9 mouse cellular contexts compared by ENCODE assay signal in the genomic region with DNA sequence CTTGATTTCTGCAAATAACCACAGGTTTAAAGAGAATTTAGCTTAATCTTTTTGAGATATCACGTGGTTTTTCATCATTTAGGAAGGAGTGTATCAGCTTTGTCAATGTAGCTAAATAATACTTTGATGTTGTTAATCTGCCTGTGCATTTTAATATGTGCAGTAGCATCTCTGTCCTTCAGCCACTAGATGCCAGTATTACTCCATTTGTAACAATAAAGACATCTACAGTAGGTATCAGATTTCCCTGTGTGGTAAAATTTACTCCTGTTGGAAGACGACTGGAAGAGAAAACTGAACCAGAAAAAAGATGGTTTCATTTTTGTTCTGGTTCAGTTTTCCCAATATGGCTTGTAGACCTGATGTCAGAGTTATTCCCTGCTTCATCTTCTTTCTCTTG. TPM values are rescaled to one million over a fixed set of nuclear protein-coding genes. Genes with fewer than 3 reads are reported as not detected.
A peak's percentile ranks its signal among the peaks of the same experiment; 100 is the strongest.
DNase-seq lines count a peak whose midpoint lies in the region; ATAC-seq and TF ChIP-seq lines count a peak whose summit lies in the region.
"Had no signal": no experiment of that assay in that cellular context is flagged by ENCODE, and none has a peak within 500 bp of the region (broad histone marks: within the 10 kb centered on the region; RNA-seq: fewer than 3 reads in every experiment).

No protein-coding gene starts in this region.

- no peaks in the 10 kb centered on the region for H3K9me3 ChIP-seq in heart, postnatal 0 days (replicated peaks; ENCODE audit: control insufficient read depth, low read length)
- no peaks in the 10 kb centered on the region for H3K9me3 ChIP-seq in midbrain, embryonic 13.5 days

- no peaks in the 10 kb centered on the region for H3K27me3 ChIP-seq in heart, postnatal 0 days (ENCODE audit: control insufficient read depth, insufficient read depth, low read length)
- H3K27me3 ChIP-seq in midbrain, embryonic 13.5 days = no peaks in the 10 kb centered on the region

- H3K4me3 ChIP-seq in heart, postnatal 0 days (ENCODE audit: low read depth, low read length) = no peak overlapping the region
- H3K4me3 ChIP-seq in midbrain, embryonic 13.5 days (replicated peaks) = no peak overlapping the region

- no peak for ATAC-seq in heart, postnatal 0 days (ENCODE audit: insufficient read depth, low read depth)
- ATAC-seq in midbrain, embryonic 13.5 days = peak; percentile 62; the same call in 1 of the 2 replicates
- ATAC-seq in inflammation-experienced regulatory T-cells, adult 6 months = no peak

- H3K4me1 ChIP-seq in heart, postnatal 0 days (ENCODE audit: control insufficient read depth, insufficient read depth) = no peaks in the 10 kb centered on the region
- no peaks in the 10 kb centered on the region for H3K4me1 ChIP-seq in midbrain, embryonic 13.5 days (replicated peaks)

- no peak overlapping the region for H3K27ac ChIP-seq in heart, postnatal 0 days (ENCODE audit: low read depth)
- no peak overlapping the region for H3K27ac ChIP-seq in midbrain, embryonic 13.5 days

- H3K9ac ChIP-seq in heart, postnatal 0 days (replicated peaks; ENCODE audit: low read depth, low read length) = no peak overlapping the region
- no peak overlapping the region for H3K9ac ChIP-seq in midbrain, embryonic 13.5 days (replicated peaks)

- peaks cover 52% of the 10 kb centered on the region for H3K36me3 ChIP-seq in heart, postnatal 0 days (replicated peaks; ENCODE audit: control insufficient read depth, insufficient read depth, low read length)
- H3K36me3 ChIP-seq in midbrain, embryonic 13.5 days = peaks cover 50% of the 10 kb centered on the region

- no peak for TF ChIP-seq POLR2A in brain, embryonic 14.5 days (IDR thresholded peaks at IDR 0.05; ENCODE audit: borderline replicate concordance, extremely low read depth, insufficient read depth, insufficient read length, poor library complexity, severe bottlenecking)

- WGBS in heart, postnatal 0 days = 46% methylated on average over 2 of the region's 2 CpGs
- 48% methylated on average over 2 of the region's 2 CpGs for WGBS in midbrain, embryonic 13.5 days

- TF ChIP-seq CTCF in heart, postnatal 0 days (IDR thresholded peaks at IDR 0.05; ENCODE audit: low read depth) = peak; percentile 75
- TF ChIP-seq CTCF in brain, embryonic 14.5 days (IDR thresholded peaks at IDR 0.05; ENCODE audit: borderline replicate concordance, extremely low read depth, insufficient read depth, insufficient read length) = peak; percentile 15; the same call in 1 of the 2 replicates

- no peak overlapping the region for H3K4me2 ChIP-seq in heart, postnatal 0 days (ENCODE audit: low read depth, low read length)
- H3K4me2 ChIP-seq in midbrain, embryonic 13.5 days (replicated peaks) = no peak overlapping the region

- no peak for TF ChIP-seq EP300 in heart, postnatal 0 days (IDR thresholded peaks at IDR 0.05; ENCODE audit: low read depth)

- peak; percentile 24 for DNase-seq in heart, postnatal 0 days (ENCODE audit: low spot score)
- DNase-seq in heart, postnatal 4 days = no peak
- DNase-seq in A20 (ENCODE audit: low read depth, low spot score) = peak; percentile 26
- DNase-seq in brain, embryonic 14.5 days (ENCODE audit: low read depth) = peak; percentile 86
- DNase-seq in right cerebral cortex, postnatal 25 days = no peak
- no peak for DNase-seq in thymus, postnatal 4 days
- DNase-seq: heart, postnatal 36 days had no signal

RNA-seq across cellular contexts. Expression of gene Zfp622, which starts 11.4 kb away (rescaled TPM):
- 9.2 and 16.9 TPM in 2 replicates for total RNA-seq in heart, postnatal 0 days (2014; rRNA removed; ENCODE audit: low replicate concordance)
- polyA plus RNA-seq in heart, postnatal 0 days (2015; fragmentation: Nextera tagmentation; extraction: Ambion mirVana) = 10.1 and 11.0 TPM in 2 replicates
- 10 to 100 TPM; 21.7 to 22.0 TPM for total RNA-seq in heart, postnatal 4 days (2021)
- 26.8 and 29.1 TPM in 2 replicates for polyA plus RNA-seq in brain, embryonic 14.5 days (2012; rRNA removed)
- polyA plus RNA-seq in midbrain, embryonic 13.5 days (2015; fragmentation: Nextera tagmentation; extraction: Ambion mirVana) = 29.9 and 35.4 TPM in 2 replicates
- polyA plus RNA-seq in inflammation-experienced regulatory T-cells, adult 6 months (2017; shearing (Covaris generic)) = 10 to 100 TPM in 2 of 3 experiments, 1 to 10 TPM in 1; 9.7 to 16.7 (median 11.3) TPM

Comparison
In these comparisons a context has a peak if more than half of its experiments do, and no peak if none do; other contexts are left out.
1. DNase-seq: peak in heart, postnatal 0 days (single experiment), A20 (single experiment) and brain, embryonic 14.5 days (single experiment); none in heart, postnatal 4 days (single experiment), right cerebral cortex, postnatal 25 days (single experiment) and thymus, postnatal 4 days (single experiment).